Mouse (Mus musculus) activated CD4-positive, CD25-positive, alpha-beta regulatory T cell (primary cell): ENCODE results near the gene Id4. TPM values are rescaled to one million over a fixed set of nuclear protein-coding genes. Genes with fewer than 3 reads are reported as not detected.

ENCODE experiments used
- polyA plus RNA-seq, 2 experiments: library from polyadenylated mRNA; unstranded; fragments of 100-300 nt; shearing (Covaris generic); gene quantifications; one replicate each; pipeline ENCODE4 v1.2.1; 2017

Id4 gene
- polyA plus RNA-seq, result under 1 TPM; 0.12 to 0.31 TPM

GRCm38 (mm10) chr13:48260690-48261278 is at the start of gene Id4:
Gene Id4 (plus strand): TSS chr13:48261228.

